Mouse (Mus musculus): ENCODE data around the gene Aspscr1.

DNA sequence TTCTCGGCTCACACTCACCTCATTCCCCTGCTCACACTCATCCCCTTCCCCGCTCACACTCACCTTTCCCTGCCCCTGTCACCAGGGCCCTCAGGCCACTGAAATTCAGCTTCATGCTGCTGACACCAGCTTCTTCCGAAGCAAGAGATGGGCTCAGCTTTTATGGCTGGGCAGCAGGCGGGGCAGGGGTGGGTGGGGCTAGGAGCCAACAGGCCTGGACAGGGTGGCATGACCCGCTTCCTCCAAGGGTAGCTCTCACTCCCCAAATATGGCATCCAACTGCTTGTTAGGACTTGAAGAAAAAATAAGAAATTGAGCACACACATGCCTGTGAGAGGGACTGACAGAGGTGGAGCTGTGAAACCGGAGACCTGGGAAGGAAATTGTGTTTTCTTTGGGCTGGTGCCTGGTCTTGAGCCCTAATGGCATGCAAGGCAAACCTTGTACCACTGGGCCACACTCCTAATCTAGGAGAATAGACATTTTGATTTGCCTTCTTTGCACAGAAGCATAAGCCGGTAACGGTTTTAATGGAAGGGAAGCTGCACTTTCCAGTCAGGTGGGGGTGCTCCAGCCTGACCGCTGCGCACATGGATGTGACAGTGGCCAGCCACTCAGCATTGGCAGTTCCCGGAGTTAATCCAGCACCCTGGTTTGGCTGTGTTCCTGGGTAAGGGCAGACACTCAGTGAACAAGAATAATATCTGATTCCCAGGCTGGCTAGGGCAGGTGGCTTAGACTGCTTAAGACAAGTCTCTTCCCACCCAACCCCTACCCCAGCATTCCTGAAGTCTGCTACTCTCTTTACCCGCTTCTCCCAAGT lies 59.3 kb downstream of the Aspscr1 start, which contains the start of gene Cbr2:
- no peak for TF ChIP-seq POLR2A (IDR thresholded peaks at IDR 0.05; ENCODE audit: borderline replicate concordance, low read depth, low read length)
- no peak for TF ChIP-seq CTCF (IDR thresholded peaks at IDR 0.05; ENCODE audit: low read depth, low read length)
